Mouse (Mus musculus) midbrain, embryonic 13.5 days (tissue): Measurements from ENCODE around the gene Slc35f3. TPM values are rescaled to one million over a fixed set of nuclear protein-coding genes. Genes with fewer than 3 reads are reported as not detected.

Experiments used
- ATAC-seq: fragments of 200-750 bp; cut with Nextera tagmentation; 2 replicates; pipeline ENCODE4 v1.8.0; 2017; ENCODE audit warnings: mild to moderate bottlenecking, moderate TSS enrichment, moderate library complexity
- H3K27ac ChIP-seq: fragments of 300-500 bp; sonication (generic); 2 replicates; pipeline ENCODE4 v1.5.1; 2015; ENCODE audit warnings: inconsistent platforms, mild to moderate bottlenecking, moderate library complexity
- H3K27me3 ChIP-seq: fragments of 300-500 bp; sonication (generic); 2 replicates; pipeline ENCODE4 v1.6.1; 2015; ENCODE audit warnings: mild to moderate bottlenecking, inconsistent platforms
- H3K36me3 ChIP-seq: fragments of 300-500 bp; sonication (generic); 2 replicates; pipeline ENCODE4 v1.6.1; 2015; ENCODE audit warnings: mild to moderate bottlenecking, inconsistent platforms
- H3K4me1 ChIP-seq: fragments of 300-500 bp; sonication (generic); replicated peaks from 2 replicates; pipeline ENCODE4 v1.6.1; 2015; ENCODE audit warnings: inconsistent platforms
- H3K4me2 ChIP-seq: fragments of 300-500 bp; sonication (generic); replicated peaks from 2 replicates; pipeline ENCODE4 v1.6.1; 2015; ENCODE audit warnings: moderate library complexity, mild to moderate bottlenecking, inconsistent platforms
- H3K4me3 ChIP-seq: fragments of 300-500 bp; sonication (generic); replicated peaks from 2 replicates; pipeline ENCODE4 v1.5.1; 2015; ENCODE audit warnings: mild to moderate bottlenecking, inconsistent platforms
- H3K9ac ChIP-seq: fragments of 300-500 bp; sonication (generic); replicated peaks from 2 replicates; pipeline ENCODE4 v1.6.1; 2015; ENCODE audit warnings: mild to moderate bottlenecking, inconsistent platforms
- H3K9me3 ChIP-seq: fragments of 300-500 bp; sonication (generic); 2 replicates; pipeline ENCODE4 v1.6.1; 2016; ENCODE audit warnings: mild to moderate bottlenecking, inconsistent platforms
- WGBS: fragments of 180-500 bp; shearing (Covaris S2); methylation state at CpG from one replicate; pipeline ENCODE4 v1.1.7; 2015; 5-methylcytosine and 5-hydroxymethylcytosine counted together
- polyA plus RNA-seq: library from polyadenylated mRNA; unstranded; fragments of >200 nt; fragmentation: Nextera tagmentation; extraction: Ambion mirVana; gene quantifications from 2 replicates; pipeline ENCODE4 v1.2.1, GENCODE M21; 2015

Slc35f3 gene
- polyA plus RNA-seq, 1 experiment from 2014 or later, result 0.54 TPM

DNA sequence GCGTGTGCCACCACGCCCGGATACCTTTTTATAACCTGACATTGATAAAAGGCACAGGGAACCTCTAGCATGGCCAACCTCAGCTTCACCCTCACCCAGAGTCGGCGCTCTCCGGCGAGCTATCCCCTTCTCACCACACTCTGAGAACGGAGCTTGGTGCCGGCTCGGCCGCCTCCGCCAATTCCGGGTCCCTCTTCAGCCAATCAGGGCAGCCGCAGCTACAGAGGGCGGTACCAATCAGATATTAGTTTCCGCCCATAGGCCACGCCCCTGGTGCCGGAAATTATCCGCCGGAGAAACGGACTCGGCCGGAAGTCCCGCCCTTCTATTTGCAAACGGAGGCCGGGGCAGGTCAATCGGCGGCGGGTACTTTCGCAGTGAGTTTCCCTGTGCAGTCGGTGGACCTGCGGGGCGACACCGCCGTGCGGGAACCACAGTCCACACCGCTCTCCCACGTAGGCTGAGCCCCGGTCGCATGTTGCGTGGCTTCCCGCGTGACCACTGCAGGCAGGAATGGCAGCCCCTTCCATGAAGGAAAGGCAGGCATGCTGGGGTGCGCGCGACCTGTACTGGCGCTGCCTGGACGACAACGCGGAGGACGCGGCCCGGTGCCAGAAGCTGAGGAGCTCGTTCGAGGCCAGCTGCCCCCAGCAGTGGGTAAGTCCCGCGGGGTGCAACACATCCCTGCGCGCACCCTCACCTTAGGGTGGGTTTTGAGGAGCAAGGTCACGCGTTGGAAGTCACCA is 124.0 kb downstream of the Slc35f3 start, which contains the start of gene Coa6:
Gene Coa6 (plus strand): TSS at position 342 of the 746 bp plus-strand sequence.
- H3K36me3 ChIP-seq, result peaks cover 22% of the 10 kb centered on the region
- under 1% methylated on average over 61 of the region's 61 CpGs for WGBS
- no peaks in the 10 kb centered on the region for H3K9me3 ChIP-seq
- peak within 1 kb of the TSS; percentile 77 for H3K27ac ChIP-seq
- peak within 1 kb of the TSS; percentile 89 for H3K4me2 ChIP-seq
- H3K27me3 ChIP-seq, result no peaks in the 10 kb centered on the region
- peaks cover 22% of the 10 kb centered on the region for H3K4me1 ChIP-seq
- ATAC-seq, result peak; percentile 99
- H3K9ac ChIP-seq, result peak within 1 kb of the TSS; percentile 86
- H3K4me3 ChIP-seq, result peak within 1 kb of the TSS; percentile 78

DNA sequence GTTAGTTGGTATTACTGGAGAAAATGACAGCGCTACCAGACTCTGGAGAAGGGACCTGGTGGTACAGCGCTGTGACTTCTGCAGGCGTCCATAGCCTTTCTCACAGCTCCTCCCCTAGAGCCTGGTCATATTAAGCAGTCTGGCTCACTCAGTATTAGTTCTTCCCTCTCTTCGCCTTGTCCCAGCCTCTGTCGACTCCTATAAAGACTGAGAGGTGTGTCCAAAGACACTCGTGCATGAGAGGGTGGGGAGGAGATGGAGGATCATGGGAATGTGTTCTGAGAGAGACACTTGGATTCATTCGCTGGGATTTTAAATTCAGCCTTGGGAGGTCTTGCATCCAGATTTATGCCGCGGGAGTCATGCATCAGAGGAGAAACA is 124.6 kb downstream of the Slc35f3 start:
- Histone ChIP-seq H3K4me2 (peak overlapping the region; percentile 89), H3K36me3 (peaks cover 28% of the 10 kb centered on the region), H3K9ac (peak overlapping the region; percentile 86), H3K27ac (peak overlapping the region; percentile 77), H3K4me1 (peaks cover 22% of the 10 kb centered on the region), H3K27me3 (no peaks in the 10 kb centered on the region), H3K4me3 (peak overlapping the region; percentile 78), H3K9me3 (no peaks in the 10 kb centered on the region)
- peak; percentile 76 for ATAC-seq
- WGBS, result 7% methylated on average over 9 of the region's 9 CpGs

DNA sequence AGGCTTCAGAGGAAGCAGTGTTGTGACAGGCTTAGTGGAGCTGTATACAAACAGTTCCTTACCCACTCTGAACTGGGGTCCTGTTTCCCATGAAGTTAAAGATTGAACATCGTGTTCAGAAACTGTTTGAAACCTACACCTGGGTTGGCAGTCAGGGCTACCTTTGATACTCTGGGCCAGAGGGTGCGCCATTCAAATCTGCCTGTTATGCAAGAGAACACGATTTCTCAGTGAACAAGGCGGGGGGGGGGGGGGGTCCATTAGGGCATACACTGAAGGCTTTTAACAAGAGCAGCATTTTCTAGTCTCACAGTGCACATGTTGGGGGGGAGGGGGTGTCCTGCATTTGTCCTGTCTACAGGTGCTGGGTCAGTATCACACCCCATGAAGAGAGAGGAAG is 125.8 kb downstream of the Slc35f3 start:
- WGBS, result 90% methylated on average over 4 of the region's 4 CpGs
- H3K9ac ChIP-seq, result no peak overlapping the region

DNA sequence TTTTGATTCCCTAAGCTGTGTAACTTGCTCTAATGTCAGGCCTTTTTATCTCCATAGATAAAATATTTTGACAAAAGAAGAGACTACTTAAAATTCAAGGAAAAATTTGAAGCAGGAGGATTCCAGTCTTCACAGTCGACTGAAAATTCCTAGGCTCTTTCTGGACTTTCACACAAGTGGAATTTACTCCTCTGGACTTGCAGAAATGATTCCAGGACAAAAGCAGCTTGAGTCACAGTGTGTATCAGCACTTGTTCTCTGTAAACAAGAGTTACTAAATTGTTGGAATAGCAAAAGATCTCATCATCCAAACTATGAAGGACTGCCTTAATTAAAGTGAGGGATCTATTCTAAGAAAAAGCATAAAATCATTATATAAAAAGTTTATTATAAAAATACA is 126.6 kb downstream of the Slc35f3 start:
- Histone ChIP-seq H3K4me2 (no peak overlapping the region), H3K9ac (no peak overlapping the region), H3K9me3 (no peaks in the 10 kb centered on the region), H3K27me3 (no peaks in the 10 kb centered on the region), H3K27ac (no peak overlapping the region), H3K4me1 (peaks cover 22% of the 10 kb centered on the region), H3K36me3 (peaks cover 48% of the 10 kb centered on the region), H3K4me3 (no peak overlapping the region)
- WGBS, result 86% methylated on average over 1 of the region's 1 CpGs
- no peak for ATAC-seq

More for the DNA sequence above, 125.8 kb downstream of the Slc35f3 start:
- Histone ChIP-seq H3K36me3 (peaks cover 40% of the 10 kb centered on the region), H3K4me1 (peaks cover 22% of the 10 kb centered on the region), H3K27me3 (no peaks in the 10 kb centered on the region), H3K9me3 (no peaks in the 10 kb centered on the region), H3K4me2 (no peak overlapping the region), H3K27ac (no peak overlapping the region), H3K4me3 (no peak overlapping the region)
- ATAC-seq, result no peak

DNA sequence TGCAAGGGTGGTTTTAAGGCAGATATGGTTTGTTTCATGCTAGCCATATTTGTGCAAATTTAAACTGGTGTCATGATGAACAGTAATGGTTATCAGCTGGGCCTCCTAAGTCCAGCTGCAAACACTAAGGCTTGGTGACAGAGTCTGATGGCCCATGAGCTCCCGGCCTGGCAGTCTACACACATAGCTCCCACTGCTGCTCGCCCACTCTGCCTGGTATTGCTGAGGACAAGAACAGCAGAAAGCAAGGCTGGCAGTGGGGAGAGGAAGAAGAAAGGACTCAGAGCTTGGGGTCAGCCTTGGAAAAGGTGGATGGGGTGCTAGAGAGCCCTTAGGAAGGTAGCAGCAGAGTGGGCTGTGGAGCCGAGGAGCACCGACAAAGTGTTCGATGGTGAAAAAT is 131.3 kb downstream of the Slc35f3 start:
- Histone ChIP-seq H3K27me3 (no peaks in the 10 kb centered on the region), H3K4me3 (no peak overlapping the region), H3K36me3 (peaks cover 78% of the 10 kb centered on the region), H3K4me2 (no peak overlapping the region), H3K9ac (no peak overlapping the region), H3K4me1 (no peaks in the 10 kb centered on the region), H3K27ac (no peak overlapping the region), H3K9me3 (no peaks in the 10 kb centered on the region)
- ATAC-seq, result no peak
- 95% methylated on average over 5 of the region's 5 CpGs for WGBS

DNA sequence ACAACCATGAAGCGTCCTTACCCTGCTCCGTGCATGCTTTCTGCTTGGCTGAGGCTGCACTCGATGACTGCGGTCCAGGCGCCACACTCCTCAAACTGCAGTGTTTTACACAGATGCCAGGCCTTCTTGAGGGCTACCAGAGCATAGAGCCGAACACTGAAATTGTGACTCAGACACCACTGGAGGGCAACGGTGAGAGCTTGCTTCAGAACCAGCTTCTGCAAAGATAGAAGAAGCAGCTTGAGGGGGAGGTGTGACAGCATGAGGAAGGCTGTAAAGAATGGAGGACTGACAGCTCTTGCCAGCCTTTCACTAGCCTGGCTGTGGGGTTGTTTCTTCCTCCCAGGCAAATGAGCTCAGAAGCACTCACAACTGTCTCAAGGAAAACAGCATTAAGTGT is 135.5 kb downstream of the Slc35f3 start:
- ATAC-seq, result no peak
- Histone ChIP-seq H3K27me3 (no peaks in the 10 kb centered on the region), H3K27ac (no peak overlapping the region), H3K9me3 (no peaks in the 10 kb centered on the region), H3K4me1 (no peaks in the 10 kb centered on the region), H3K4me2 (no peak overlapping the region), H3K9ac (no peak overlapping the region), H3K4me3 (no peak overlapping the region), H3K36me3 (peaks cover 73% of the 10 kb centered on the region)
- 81% methylated on average over 7 of the region's 7 CpGs for WGBS

DNA sequence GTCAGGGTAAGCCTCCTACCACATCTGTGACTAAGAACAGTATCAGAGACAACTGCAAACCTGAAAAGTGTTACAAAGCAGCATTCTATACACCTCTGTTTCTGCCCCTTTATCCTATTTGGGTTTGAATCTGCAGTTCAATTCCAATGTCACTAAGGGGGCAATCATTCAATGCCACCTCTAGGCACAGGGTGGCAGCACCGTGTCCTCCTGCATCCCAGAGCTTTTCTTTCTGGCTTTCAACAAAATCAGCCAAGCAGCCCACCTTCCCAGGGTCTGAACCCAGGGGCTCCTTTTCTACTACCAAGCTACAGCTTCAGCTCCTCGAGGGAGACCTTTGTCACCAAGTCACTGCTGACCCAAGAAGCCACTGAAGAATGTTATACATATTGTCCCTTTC is 140.6 kb downstream of the Slc35f3 start:
- Histone ChIP-seq H3K9ac (no peak overlapping the region), H3K4me2 (no peak overlapping the region), H3K27me3 (no peaks in the 10 kb centered on the region), H3K27ac (no peak overlapping the region), H3K36me3 (peaks cover 58% of the 10 kb centered on the region), H3K4me1 (no peaks in the 10 kb centered on the region), H3K4me3 (no peak overlapping the region), H3K9me3 (no peaks in the 10 kb centered on the region)
- 69% methylated on average over 2 of the region's 2 CpGs for WGBS
- ATAC-seq, result no peak

Other genes with a start within 250 kb of the Slc35f3 start
- gene Coa6, start 124.0 kb downstream of the Slc35f3 start, polyA plus RNA-seq, result 42.8 and 43.4 TPM in 2 replicates
- 1.8 TPM in 2 replicates for gene Tarbp1, start 176.5 kb downstream of the Slc35f3 start, polyA plus RNA-seq